Mouse (Mus musculus): ENCODE results near the gene Tbata.

DNA sequence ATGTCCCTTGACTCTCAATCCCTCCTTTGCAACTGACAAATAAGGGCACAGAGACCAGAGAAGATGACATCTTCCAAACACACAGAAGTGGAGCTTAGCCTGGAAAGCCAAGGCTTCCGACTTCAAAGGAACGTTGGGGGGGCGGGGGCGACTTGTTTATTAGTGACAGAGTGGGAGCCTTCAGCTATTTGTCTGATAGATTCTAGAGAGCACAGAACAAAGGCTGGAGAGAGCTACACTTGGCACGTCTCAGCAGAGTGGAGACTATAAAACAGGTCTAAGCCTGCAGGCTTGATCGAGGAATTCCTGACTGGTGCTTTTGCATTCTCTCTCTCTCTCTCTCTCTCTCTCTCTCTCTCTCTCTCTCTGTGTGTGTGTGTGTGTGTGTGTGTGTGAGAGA lies 21.1 kb upstream of the Tbata start:
- TF ChIP-seq CTCF (IDR thresholded peaks at IDR 0.05; ENCODE audit: borderline replicate concordance, extremely low read depth, insufficient read depth, insufficient read length) (no peak), POLR2A (IDR thresholded peaks at IDR 0.05; ENCODE audit: borderline replicate concordance, extremely low read depth, insufficient read depth, insufficient read length, poor library complexity, severe bottlenecking) (no peak)

All from brain, embryonic 14.5 days (tissue).